Mouse (Mus musculus): ENCODE measurements around the gene Tnni1.

GRCm38 (mm10) chr1:135782816-135783215 lies 3.6 kb downstream of the Tnni1 start:
- TF ChIP-seq ZNF384 (IDR thresholded peaks at IDR 0.05; ENCODE audit: low read depth, low read length) (no peak), MAFK (IDR thresholded peaks at IDR 0.05; ENCODE audit: insufficient read depth, low read depth, low read length) (no peak), CHD2 (IDR thresholded peaks at IDR 0.05; ENCODE audit: low read depth, low read length) (no peak)
